Mouse (Mus musculus): ENCODE data around the gene Olfr434.
"Not testable (repeated sequence)": the region's sequence is repeated elsewhere in the genome, so short reads cannot be mapped to it uniquely, and the experiment has no call there.

Gene Olfr434

DNA sequence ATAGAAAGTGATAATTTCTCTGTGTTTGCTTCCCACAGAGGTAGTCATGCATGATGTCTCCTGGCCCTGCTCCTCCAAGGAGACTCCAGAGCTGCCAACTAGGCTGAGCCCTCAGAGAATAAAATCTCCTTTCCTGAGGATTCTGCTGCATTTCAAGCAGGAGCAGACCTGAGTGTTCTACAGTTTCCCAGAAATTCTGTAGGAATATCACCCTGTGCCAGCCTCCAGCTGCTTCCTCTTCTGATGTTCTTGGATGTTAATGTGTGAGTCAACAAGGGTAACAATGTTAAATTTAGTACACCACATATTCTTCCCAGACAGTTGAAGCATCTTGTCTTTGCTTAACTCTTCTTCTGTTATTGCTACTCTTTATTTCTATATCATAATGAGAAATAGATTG, at the start of gene Olfr434:
Gene Olfr434, plus strand, starts transcription at position 149 of the 400 bp plus-strand sequence.
- not testable (repeated sequence) for DNase-seq

DNA sequence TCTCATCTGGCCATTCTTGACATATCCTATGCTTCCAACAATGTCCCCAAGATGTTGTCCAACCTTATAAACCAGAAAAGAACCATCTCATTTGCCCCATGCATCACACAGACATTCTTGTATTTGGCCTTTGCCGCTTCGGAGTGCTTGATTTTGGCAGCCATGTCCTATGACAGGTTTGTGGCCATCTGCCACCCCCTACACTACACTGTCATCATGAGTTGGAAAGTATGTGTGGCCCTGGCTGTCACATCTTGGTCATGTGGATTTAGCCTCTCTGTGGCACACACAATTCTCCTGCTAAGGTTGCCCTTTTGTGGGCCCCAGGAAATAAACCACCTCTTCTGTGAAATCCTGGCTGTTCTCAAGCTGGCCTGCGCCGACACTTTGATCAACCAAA, 45.6 kb upstream of the Olfr434 start:
- DNase-seq: no peak

DNA sequence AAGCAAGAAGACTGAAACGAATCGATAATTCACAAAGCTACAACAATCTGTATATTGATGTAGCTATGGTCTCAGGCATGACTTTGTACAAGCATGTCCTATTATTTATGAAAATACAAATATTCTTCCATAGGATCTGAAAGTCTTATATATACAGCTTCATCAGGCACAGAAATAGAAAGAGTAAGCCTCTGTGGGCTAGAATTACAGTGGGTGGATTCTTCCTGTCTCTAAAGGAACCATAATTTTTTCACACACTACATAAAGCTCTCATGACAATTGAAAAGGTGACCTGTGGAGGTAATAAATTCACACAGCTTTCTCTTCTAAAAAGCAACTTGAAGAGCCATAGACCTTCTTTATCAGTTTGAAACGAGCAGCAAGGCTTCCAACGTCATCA, 41.0 kb upstream of the Olfr434 start, which contains the start of gene Olfr13:
Gene Olfr13, plus strand, starts transcription at position 301 of the 400 bp plus-strand sequence.
- DNase-seq: no peak

DNA sequence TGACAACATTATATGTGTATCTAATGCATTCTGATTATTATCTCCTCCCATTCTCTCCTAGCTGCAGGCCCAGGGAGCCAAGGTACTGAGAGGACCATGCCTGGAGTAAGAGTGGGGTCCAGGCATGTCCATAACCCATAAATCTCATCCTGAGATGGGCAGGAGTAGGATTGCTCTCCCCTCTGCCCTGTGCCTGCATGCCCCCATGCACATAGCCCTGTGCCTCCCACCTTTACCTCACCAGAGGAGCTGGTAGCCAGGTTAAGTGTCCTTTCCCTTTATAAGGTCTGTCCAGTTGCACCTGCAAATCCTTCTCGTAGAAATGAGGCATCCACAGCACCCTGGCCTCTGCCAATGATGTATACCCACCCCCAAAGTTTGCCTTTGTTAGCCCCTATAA, 34.7 kb upstream of the Olfr434 start:
- DNase-seq: no peak

DNA sequence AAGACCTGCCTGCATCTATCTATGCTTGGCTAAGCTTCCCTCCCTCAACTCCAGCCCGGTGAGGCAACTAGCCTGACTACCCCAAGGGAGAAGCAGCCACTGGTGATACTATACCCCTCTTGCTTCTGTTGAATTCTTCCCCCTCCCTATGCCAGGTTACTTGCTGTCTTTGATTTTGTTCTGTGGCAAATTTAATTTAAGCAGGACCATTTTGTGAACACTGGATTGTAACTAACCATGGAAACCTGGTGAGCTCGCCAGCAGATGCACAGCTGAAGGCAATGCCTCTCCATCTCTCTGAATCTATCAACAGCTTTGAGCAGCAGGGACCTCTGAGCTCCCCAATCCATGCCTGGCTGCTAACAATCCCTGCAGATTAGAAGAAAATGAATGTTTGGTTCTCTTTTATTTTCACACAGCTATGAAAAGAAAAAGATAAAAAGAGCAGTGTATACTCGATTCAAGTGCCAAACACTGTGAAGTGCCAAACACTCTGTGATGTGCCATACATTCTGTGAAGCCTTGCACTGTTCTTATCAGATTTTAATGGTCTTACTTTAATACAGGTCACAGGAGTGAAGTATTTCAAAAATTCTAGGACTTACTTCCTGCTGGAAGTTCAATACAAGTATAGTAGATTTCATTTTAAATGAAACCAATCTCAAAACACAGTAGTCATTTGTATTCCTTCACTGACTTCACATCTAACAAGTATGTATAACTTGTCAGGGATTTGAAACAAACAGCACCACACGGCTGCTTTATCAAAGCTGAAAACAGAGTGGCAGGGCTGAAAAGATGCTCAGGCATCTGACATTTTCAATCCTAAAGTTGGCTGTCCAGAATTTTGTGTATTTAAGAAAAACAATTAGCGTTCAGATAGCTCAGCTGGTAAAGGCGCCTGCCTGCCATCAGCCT, 34.0 kb upstream of the Olfr434 start:
- no peak for DNase-seq

DNA sequence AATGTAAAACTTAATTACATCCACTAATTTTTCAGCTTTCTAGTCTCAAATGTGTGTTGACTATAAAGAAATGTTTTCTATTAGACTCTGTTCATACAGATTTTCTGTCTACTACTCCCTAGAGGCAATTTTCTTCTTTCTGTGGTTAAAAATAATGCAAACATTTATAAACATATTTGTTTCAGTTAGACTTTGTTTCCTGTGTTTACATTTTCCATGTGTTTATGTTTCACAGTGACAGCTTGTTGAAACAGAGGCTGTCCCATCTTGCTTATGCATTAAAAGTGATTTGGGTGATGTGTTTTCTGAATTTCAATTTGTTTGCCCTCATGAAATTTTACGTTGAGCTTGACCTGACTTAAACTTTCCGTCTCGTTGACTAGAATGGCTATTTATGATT, 21.8 kb upstream of the Olfr434 start:
- DNase-seq: no peak

DNA sequence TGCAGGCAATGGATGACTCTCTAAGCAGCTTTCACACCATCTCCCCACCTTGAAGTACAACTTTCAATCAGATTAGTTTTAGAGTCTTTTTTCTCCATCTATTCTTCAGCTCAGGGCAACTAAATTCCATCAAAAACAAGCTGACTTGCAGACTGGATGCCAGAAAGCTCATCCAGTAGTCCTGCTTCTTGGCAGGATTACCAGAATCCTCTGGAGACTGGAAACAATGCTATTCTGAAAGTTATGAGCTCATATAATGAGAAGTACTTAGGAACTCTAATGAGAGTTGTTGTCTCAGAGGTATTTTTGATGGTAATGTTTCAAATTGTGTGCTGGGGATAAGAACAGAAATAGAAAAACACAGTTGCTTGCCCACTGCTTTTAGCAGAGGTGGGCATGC, 16.0 kb upstream of the Olfr434 start, which contains the start of gene Olfr435:
Gene Olfr435, plus strand, starts transcription at position 366 of the 400 bp plus-strand sequence.
- DNase-seq: no peak

DNA sequence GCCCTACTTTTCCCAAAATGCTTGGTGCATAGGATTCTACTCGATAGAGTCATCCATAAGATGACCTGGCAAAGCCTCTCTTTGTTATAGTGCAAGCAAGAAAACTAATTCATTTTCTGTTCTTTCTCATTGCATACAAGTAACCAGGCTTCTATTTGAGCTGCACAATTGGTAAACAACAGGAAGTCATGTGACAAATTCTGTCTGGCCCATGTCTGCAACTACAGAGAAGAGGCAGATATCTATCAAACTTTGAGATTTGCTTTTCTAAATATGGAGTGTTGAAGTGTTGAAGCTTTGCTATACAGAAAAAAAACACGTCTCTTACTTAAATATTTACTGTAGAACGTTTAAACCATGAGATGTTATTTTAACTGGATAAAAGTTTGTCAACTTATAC, 14.7 kb upstream of the Olfr434 start:
- DNase-seq: no peak

DNA sequence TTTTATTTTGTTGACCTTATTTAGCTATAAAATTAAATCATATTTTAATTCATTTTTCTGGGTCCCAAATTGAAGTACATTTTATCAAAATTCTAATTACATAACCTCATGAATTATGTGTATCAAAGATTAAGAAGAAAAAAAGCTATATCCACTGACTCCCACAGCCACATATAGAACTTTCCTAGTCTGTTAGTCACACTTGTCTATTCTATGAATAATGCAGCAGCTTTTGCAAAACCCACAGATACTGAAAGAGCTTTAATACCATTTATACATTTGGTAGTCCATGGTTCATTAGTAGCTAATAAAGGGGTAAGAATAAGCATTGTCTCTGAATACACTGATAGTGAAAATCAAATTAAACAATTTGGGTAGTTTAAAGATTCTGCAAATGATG, 10.0 kb upstream of the Olfr434 start:
- DNase-seq: no peak

DNA sequence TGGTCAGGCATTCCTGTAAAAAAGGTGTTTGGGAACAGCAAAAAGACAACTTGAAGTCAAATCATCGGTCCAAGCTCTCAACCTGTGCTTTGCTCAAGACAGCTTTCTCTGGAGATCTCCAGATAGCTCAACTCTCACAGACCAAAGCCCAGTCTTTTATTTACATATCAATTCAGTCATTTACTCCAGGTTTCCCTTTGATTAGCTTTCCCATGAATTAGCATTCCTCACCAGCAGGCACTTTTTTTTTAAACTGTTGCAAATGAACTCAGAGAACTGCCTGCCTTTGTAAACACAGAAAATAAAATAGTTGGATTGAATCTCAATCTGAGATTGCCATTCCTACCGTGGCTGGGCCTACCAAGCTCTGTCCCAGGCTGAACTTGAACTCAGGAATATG, 7.5 kb upstream of the Olfr434 start:
- no peak for DNase-seq

DNA sequence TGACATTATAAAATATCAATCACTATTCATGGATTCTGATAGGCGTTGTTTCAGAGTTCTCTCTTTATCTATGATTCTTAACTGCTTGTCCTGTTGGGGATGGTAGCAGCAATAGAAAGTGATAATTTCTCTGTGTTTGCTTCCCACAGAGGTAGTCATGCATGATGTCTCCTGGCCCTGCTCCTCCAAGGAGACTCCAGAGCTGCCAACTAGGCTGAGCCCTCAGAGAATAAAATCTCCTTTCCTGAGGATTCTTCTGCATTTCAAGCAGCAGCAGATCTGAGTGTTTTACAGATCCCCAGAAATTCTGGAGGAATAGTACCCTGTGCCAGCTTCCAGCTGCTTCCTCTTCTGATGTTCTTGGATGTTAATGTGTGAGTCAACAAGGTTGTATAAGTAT, 18.4 kb downstream of the Olfr434 start, which contains the start of gene Olfr47:
Gene Olfr47, plus strand, starts transcription at position 275 of the 400 bp plus-strand sequence.
- DNase-seq: not testable (repeated sequence)

DNA sequence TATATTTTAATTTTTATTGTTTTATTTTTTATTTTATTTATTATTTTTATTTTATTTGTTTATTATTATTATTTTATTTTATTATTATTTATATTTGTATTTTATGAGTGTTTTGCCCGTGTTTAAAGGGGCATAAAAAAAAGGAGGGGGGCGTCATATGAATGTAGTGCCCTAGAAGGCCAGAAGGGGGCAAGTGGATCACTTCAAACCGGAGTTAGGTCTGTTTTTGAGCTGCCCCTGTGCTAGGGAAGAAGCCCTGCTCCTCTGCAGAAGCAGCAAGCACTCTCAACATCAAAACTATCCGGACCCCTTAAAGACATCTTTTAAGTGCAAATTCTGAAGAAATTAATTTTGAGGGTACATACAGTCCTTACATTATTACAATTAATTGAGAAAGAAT, 29.2 kb downstream of the Olfr434 start:
- DNase-seq: no peak

DNA sequence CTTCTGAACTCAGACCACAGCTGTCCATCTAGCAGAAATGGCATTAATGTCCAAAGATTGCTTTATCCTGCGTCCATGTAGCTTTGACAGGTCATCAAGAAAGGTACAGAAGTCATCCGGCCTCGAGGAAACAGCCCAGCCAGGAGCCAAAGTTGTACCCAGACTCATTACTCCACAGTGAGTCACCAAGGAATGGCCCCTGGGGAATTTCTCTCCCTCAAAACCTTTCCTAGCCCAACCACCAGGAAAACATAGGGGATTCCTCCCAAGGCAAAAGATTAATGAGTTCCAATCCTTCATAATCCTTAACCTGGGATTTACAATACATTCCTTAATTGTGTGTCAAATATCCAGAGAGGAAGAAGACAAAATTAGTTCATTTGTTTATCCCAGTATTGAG, 34.6 kb downstream of the Olfr434 start:
- no peak for DNase-seq

DNA sequence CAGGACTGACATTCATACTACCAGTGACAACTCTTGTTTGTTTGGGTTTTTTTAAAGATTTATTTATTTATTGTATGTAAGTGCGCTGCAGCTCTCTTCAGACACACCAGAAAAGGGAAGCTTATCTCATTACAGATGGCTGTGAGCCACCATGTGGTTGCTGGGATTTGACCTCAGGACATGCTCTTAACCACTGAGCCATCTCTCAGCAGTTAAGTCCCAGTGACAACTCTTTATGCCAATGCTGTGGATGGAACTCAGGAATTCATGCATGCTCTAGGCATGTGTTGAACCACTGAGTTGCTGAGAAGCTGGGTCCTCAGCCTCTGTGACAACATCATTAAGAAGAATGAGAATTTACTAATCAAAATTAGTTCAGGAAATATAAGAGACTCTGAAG, 40.2 kb downstream of the Olfr434 start:
- no peak for DNase-seq

DNA sequence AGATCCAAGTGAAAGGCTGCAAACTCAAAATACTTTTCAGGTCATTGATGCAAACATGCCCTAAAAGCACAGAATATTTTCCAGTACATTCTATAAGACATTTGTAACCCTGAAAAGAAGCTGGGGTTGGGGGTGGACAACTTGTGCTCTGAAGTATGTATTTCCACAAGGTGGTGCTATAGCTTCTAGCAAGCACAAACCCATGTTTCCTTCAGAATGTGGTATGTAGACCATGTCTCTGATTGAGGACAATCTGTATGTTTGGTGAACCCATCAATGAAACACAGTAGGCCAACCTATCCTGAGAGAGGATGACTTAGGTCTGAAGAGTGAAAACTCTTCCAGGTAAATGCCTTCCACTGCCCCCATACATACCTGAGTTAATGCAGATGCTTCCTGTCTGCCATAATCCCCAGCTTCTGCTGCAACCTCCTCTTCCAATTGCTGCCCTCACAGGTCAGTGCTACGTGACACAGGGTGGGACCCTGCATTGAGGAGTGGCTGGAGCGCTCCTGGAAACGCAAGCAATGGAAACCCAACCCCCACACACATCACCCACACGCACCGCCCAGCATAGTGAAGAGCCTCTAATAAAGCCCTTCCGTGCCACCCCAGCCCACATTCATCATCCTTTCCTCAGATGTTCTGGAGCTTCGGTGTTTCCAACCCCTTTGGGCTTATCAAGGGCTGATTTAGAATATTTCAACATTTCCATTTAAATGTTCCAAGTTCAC, 41.5 kb downstream of the Olfr434 start:
- no peak for DNase-seq

DNA sequence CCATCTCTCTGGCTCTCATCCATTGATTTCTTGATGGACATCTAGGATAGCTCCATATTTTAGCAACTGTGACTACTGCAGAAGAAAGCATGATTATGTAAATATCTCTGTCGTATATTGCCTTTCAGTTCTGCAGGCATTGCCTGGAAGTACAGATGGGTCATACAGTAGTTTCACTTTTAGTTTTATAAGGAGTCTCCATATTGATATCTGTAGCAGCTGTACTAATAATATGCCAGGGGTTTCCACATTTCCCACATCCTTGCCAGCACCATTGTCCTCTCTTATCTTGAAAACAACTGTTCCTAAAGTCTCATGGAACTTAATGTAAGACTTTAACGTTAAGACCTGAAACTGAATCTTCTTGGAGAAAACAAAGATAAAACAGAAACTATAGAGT, 47.9 kb downstream of the Olfr434 start:
- no peak for DNase-seq

DNA sequence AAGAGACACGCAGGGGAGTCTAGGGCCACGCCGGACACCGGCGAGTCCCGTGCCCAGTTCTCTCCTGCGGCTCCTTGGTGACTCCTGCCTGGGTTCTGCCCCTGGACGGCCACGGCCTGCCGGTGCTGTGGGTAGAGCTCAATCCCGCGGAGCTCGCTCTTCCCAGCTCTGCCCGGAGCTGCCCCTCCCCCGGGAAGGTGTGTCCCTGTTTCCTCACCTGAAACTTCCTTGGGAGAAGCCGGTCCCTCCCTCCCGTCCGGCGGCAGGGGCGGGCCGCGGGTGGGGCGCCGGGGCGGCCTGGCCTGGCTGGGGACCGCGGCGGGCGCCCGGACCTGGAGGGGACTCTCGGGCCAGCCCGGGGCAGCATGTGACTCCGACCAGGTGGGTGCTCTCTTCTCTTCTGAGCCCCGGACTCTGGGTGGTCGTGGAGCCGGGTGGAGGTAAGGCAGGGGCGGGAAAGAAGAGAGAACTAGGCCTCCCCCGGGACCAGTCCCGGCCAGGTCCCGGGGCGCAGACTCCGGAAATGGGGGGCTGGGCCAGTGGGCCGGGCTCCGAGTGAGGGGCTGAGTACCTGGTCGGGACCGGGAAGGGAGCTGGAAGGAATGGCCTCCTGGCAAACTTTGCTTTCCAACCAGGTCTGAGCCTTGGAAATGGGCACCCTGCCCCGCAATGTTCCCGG, 52.7 kb downstream of the Olfr434 start, which contains the start of gene Arhgef5:
Gene Arhgef5, plus strand, starts transcription at position 220 of the 679 bp plus-strand sequence.
- peak; percentile 90 to 93 for DNase-seq

DNA sequence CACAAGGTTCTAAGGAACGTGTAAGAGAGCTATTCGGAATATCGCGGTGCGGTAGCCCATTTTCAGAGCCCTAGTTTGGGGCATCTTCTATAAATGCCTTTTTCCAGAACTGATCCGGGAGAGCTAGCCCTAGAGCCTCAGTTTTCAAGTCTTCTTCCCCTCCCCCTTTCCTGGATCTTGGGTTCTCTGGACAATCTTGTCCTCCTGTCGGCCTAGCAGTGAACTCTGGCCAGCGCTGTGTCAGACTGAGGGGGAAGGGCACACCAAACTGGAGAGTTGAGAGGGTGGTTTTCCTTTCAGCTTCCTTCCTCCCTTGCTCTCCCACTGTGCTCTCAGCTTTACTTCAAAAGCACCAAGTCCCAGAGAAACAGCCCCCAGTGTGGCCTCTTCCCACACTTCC, 53.5 kb downstream of the Olfr434 start:
- peak; percentile 41 to 61 for DNase-seq
